Mouse (Mus musculus) liver, postnatal 0 days (tissue): Measurements from ENCODE around the gene Endog.

ENCODE experiments used
- CTCF ChIP-seq: sonication (generic); IDR thresholded peaks from 2 replicates; pipeline ENCODE4 v1.5.1; 2016; ENCODE audit warnings: antibody characterized with exemption, low read depth
- EP300 ChIP-seq: IDR thresholded peaks from 2 replicates; pipeline ENCODE4 v1.6.1; 2016; ENCODE audit warnings: antibody characterized with exemption, low read depth, mild to moderate bottlenecking

GRCm38 (mm10) chr2:30207401-30207800, 36.1 kb downstream of the Endog start:
- TF ChIP-seq CTCF (no peak), EP300 (no peak)
